Mouse (Mus musculus) bone marrow macrophage, adult 2 months (primary cell): Measurements from ENCODE around the gene Tiam1. TPM values are rescaled to one million over a fixed set of nuclear protein-coding genes. Genes with fewer than 3 reads are reported as not detected.

Source experiments
- H3K27ac ChIP-seq: 2 replicates; pipeline ENCODE4 v1.5.1; 2012; ENCODE audit warnings: low read depth, low read length; ENCODE audit not compliant: insufficient read depth
- H3K4me1 ChIP-seq: 2 replicates; pipeline ENCODE4 v1.6.1; 2012; ENCODE audit warnings: low read length; ENCODE audit not compliant: control insufficient read depth, insufficient read depth
- H3K4me3 ChIP-seq: 2 replicates; pipeline ENCODE4 v1.5.1; 2012; ENCODE audit warnings: mild to moderate bottlenecking, low read length, moderate library complexity; ENCODE audit not compliant: insufficient read depth
- CTCF ChIP-seq: IDR thresholded peaks from 2 replicates; pipeline ENCODE4 v1.5.1; 2012; ENCODE audit warnings: low read depth, mild to moderate bottlenecking, low read length, moderate library complexity
- POLR2A ChIP-seq: IDR thresholded peaks from 2 replicates; pipeline ENCODE4 v1.6.1; 2012; ENCODE audit warnings: mild to moderate bottlenecking, low read depth, low read length, borderline replicate concordance
- polyA plus RNA-seq: library from polyadenylated mRNA; stranded (reverse); fragments of >200 nt; gene quantifications from 2 replicates; pipeline ENCODE4 v1.2.4, GENCODE M21; 2012; ENCODE audit not compliant: missing spikeins, insufficient read depth, insufficient read length

Tiam1 gene
- polyA plus RNA-seq, 1 experiment, result 21.4 TPM

- H3K4me3 ChIP-seq, result no peak overlapping the region
- TF ChIP-seq CTCF (no peak), POLR2A (no peak)
- H3K27ac ChIP-seq, result no peak overlapping the region
- H3K4me1 ChIP-seq, result no peaks in the 10 kb centered on the region
Measured at GRCm38 (mm10) chr16:89763812-89764211, 379.8 kb downstream of the Tiam1 start.

GRCm38 (mm10) chr16:89762523-89762922 is 381.0 kb downstream of the Tiam1 start:
- Histone ChIP-seq H3K27ac (no peak overlapping the region), H3K4me1 (no peaks in the 10 kb centered on the region), H3K4me3 (no peak overlapping the region)
- TF ChIP-seq POLR2A (no peak), CTCF (no peak)

- no peak overlapping the region for H3K4me3 ChIP-seq
- no peak overlapping the region for H3K27ac ChIP-seq
- TF ChIP-seq POLR2A, result no peak
- no peak for TF ChIP-seq CTCF
Measured at GRCm38 (mm10) chr16:89762096-89762495, 381.5 kb downstream of the Tiam1 start.

GRCm38 (mm10) chr16:89757384-89757783 is 386.2 kb downstream of the Tiam1 start:
- no peak for TF ChIP-seq POLR2A
- TF ChIP-seq CTCF, result no peak
- Histone ChIP-seq H3K27ac (no peak overlapping the region), H3K4me1 (no peaks in the 10 kb centered on the region), H3K4me3 (no peak overlapping the region)

More at GRCm38 (mm10) chr16:89762096-89762495, 381.5 kb downstream of the Tiam1 start:
- H3K4me1 ChIP-seq, result no peaks in the 10 kb centered on the region

- TF ChIP-seq CTCF, result no peak
- no peak for TF ChIP-seq POLR2A
- H3K27ac ChIP-seq, result no peak overlapping the region
- no peaks in the 10 kb centered on the region for H3K4me1 ChIP-seq
- no peak overlapping the region for H3K4me3 ChIP-seq
Measured at GRCm38 (mm10) chr16:89754709-89755108, 388.9 kb downstream of the Tiam1 start.

- H3K4me1 ChIP-seq, result no peaks in the 10 kb centered on the region
- TF ChIP-seq POLR2A (no peak), CTCF (no peak)
- no peak overlapping the region for H3K4me3 ChIP-seq
- H3K27ac ChIP-seq, result no peak overlapping the region
Measured at GRCm38 (mm10) chr16:89747864-89748263, 395.7 kb downstream of the Tiam1 start.

GRCm38 (mm10) chr16:89739559-89739958 is 404.0 kb downstream of the Tiam1 start:
- TF ChIP-seq POLR2A, result no peak
- no peak for TF ChIP-seq CTCF
- H3K4me3 ChIP-seq, result no peak overlapping the region
- H3K4me1 ChIP-seq, result no peaks in the 10 kb centered on the region
- no peak overlapping the region for H3K27ac ChIP-seq

- no peak overlapping the region for H3K4me3 ChIP-seq
- TF ChIP-seq CTCF (no peak), POLR2A (no peak)
- H3K4me1 ChIP-seq, result no peaks in the 10 kb centered on the region
- H3K27ac ChIP-seq, result no peak overlapping the region
Measured at GRCm38 (mm10) chr16:89738963-89739362, 404.6 kb downstream of the Tiam1 start.

Other genes starting within 250 kb of the Tiam1 start
- 892 and 932 TPM in 2 replicates for gene Sod1, start 77.0 kb upstream of the Tiam1 start, polyA plus RNA-seq
- gene Scaf4, start 140.7 kb upstream of the Tiam1 start, polyA plus RNA-seq, result 30.8 and 39.2 TPM in 2 replicates
- gene Hunk, start 242.2 kb upstream of the Tiam1 start, polyA plus RNA-seq, result 0.17 TPM in 1 of 2 replicates, not detected in the other